Mouse (Mus musculus): Measurements from ENCODE around the gene Snx21. TPM values are rescaled to one million over a fixed set of nuclear protein-coding genes. Genes with fewer than 3 reads are reported as not detected.

The Snx21 gene
- total RNA-seq, 2 experiments from 2014 or later = 40.5 to 42.9 TPM

DNA sequence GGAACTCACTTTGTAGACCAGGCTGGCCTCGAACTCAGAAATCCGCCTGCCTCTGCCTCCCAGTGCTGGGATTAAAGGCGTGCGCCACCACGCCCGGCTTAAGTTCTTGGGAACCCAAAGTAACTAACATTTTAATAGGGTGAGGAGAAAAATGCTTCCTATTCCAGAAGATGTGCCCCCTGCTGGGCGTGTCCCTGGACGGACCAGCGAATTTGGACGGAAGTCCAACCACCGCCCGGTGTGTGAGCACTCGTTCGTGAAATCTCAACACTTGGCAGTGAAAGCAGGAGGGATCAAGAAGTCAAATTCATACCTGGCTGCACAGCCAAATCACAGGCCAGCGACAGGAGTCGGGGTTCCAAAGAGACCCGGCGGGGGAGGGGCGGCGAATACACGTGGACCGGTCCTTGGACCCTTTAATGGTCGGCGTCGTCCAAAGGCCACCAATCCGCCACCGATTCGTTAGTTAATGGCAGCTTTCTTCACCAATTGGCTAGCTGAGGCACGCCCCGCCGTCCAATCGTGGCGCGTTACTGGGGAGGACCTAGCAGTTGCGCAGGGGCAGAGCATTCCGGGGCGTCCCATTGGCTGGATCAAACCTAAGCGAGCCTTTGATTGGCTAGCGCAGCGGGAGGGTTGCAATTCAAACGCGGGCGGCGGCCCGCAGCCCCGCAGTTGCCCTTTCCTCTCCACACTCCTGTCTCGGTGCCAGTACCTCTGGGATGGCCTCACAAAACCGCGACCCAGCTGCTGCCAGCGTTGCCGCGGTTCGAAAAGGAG, 16.2 kb upstream of the Snx21 start, which contains the start of gene Ube2c:
Gene Ube2c, plus strand, starts transcription at position 641 of the 780 bp plus-strand sequence.
- DNase-seq (ENCODE audit: low spot score in 2 of 2) = peak; percentile 94

DNA sequence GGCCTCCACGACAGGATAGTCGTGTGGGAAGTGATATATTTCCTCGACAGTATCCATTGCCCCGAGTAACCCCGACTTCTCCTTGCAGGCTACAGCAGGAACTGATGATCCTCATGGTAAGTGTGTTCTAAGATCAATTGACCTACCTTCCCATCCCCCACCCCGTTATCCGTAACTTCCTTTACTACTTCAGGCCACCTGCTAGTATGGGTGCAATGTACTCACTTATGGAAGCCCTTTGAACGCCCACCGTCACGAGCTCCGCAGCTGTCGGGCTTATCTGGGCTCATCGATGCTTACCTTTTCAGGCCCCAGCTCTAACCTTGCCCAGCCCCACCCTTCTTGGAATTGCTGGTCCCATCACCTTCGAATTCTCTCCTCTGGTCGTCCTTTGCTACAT, 15.3 kb upstream of the Snx21 start:
- no peak for DNase-seq (ENCODE audit: low spot score in 2 of 2)

DNA sequence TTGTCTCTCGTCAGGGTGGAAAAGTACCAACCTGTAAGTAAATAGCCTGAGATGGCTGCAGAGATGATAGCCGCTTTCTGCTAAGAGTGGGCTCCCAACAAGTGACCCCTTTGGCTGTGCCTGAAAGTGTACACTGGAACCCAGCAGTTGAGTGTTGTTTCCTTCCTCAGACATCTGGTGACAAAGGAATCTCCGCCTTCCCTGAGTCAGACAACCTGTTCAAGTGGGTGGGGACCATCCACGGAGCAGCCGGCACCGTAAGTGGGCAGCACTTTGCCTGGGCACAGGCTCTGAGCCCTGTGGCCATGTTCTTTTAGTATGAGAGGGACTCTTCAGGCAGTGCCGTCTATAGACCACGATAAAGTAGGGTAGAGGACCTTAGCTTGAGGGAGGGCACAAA, 14.5 kb upstream of the Snx21 start:
- DNase-seq (ENCODE audit: low spot score in 2 of 2) = no peak

DNA sequence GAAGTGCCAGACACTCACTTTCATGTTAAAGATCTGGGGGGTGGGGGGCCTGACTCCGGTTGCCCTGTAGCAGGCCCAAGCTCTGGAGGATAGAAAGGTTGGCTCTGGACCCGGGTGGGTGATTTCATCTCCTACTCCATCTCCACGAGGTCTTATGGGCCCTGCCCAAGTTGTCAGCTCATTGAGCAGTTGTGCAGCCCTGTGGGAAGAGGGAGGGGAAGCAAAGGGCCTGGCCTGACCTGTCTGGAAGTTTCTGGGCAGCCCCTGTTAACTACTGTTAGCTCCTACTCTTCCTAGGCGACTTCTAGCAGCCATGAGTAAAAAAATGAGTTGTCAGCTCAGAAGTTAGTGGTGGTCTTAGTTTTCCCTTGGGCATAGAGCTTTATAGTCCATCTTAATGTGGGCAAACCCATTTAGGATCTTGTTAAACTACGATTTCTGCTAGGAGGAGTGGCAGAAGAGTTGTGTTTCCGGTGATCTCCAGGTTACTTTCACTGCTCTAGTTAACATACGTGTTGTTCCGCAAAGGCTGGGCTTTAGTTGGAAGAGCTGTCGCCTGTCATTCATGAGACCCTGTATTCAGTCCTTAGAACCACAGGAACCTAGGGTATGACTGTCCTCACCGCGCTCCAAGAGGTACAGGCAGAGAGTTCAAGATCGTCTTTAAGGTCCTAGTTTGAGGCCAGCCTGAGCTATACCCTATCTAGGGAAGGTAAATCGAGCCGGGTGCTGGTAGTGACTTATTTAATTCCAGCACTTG, 12.2 kb upstream of the Snx21 start:
- no peak for DNase-seq (ENCODE audit: low spot score in 2 of 2)

DNA sequence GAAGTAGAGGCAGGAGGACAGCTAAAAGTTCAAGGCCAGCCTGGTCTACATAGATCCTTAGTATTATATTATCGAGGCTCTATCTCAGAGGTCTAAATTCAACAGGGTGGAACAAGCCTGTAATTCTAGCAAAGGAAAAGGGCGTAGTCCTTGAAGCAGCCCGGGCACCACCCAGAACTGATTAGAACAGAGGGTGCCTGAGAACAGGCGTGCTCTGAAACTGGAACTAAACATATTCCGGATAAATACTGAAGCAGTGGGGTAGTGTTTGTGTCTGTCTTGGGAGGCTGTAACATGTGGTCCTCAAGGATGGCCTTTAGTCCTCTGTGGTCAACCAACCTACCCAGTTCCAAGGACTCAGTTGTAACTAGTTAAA, 11.6 kb upstream of the Snx21 start:
- DNase-seq (ENCODE audit: low spot score in 2 of 2) = no peak

DNA sequence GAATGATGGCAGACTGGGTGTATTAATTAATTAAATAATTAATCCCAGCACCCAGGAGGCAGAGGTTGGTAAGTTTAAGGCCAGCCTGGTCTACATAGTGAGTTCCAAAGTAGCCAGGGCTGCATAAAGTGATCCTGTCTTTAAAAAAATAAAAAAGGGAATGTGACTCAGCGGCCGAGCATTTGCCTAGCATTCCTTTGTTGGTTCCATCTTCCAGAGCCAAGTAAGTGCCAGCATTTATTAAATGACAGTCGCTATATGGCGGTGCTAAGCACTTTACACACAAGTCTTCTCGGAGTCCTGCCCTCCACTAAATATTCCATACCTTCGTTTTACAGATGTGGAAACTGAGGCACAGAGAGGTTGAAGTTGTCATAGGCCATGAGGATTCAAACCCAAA, 9.5 kb upstream of the Snx21 start:
- DNase-seq (ENCODE audit: low spot score in 2 of 2) = no peak

DNA sequence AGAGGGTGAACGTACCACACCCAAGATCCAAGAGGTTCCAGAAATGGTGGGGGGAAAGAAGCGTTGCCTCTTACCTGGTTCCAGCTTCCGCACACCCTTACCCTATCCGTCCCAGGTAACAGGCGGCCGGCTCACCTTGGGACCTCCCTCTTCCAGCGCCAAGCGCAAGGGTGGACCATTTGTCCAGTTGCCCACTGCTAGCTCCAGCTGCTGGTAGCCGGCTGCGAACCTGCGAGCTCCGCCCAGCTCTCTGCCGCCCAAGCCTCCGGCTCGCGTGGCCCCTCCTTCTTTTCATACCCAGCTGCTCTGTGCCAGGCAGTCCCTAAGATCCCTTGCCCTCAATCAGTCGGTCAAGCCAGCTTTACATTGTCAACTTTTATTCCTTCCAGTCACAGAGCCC, 8.8 kb upstream of the Snx21 start:
- no peak for DNase-seq (ENCODE audit: low spot score in 2 of 2)

DNA sequence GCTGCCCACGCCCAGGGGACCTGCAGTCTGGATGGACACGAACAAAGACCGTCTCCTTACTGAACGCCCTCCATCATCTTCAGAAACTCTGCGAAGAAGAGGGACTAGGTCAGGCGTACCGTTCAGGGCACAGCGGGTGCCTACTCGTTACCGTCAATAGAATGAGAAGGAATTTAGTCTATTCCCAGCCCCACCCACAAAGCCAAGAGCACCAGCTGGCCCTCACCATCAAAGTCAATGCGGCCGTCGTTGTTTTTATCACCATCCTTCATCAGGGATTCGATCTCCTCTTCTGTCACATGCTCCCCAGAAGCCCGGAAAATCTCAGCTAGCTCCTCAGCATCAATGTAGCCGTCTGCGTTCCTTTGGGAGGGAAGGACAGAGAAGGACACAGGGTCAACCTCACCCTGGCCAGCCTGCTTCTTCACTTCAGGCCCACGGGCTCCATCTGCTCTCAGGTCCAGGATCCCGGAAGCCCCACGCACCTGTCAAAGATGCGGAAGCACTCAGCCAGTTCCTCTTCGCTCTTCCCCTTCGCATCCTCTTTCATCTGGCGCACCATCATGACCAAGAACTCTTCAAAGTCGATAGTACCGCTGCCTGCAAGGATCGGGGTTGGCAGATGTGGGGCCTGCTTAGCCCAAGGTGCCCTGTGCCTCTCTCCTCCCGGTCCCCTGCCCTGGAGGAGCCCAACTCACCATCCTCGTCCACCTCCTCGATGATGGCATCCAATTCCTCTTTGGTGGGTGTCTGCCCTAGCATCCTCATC, 8.2 kb upstream of the Snx21 start:
- no peak for DNase-seq (ENCODE audit: low spot score in 2 of 2)

DNA sequence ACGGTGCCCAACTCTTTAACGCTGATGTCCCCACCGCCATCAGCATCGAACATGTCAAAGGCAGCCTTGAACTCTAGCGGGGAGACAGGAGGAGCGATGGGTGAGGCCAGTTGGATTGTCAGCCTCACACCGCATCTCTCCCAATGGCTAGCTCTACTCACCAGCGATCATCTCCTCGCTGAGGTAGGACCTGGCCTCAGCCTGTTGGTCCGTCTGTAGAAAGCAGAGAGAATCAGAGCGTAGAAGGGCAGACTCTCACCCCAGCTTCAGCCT, 7.7 kb upstream of the Snx21 start:
- DNase-seq (ENCODE audit: low spot score in 2 of 2) = no peak

DNA sequence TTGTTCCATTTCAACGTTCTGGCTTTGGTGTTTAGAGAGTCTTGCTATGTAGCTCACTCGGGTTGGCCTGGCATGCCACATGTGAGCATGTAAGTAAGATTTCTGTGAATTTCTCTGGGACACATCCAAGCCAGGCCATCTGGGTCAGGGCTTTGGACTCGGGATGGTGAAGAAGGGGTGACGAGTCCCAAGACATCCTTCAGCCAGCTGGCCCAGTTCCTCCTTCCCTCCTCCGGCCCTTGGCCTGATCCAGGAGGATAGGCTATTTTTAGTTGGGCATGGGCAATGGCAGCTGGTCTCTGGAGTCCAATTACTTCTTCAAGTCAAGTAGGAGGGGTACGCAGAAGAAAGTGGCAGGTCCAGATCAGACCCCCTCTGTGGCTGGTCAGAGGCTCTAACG, 6.8 kb upstream of the Snx21 start:
- no peak for DNase-seq (ENCODE audit: low spot score in 2 of 2)

DNA sequence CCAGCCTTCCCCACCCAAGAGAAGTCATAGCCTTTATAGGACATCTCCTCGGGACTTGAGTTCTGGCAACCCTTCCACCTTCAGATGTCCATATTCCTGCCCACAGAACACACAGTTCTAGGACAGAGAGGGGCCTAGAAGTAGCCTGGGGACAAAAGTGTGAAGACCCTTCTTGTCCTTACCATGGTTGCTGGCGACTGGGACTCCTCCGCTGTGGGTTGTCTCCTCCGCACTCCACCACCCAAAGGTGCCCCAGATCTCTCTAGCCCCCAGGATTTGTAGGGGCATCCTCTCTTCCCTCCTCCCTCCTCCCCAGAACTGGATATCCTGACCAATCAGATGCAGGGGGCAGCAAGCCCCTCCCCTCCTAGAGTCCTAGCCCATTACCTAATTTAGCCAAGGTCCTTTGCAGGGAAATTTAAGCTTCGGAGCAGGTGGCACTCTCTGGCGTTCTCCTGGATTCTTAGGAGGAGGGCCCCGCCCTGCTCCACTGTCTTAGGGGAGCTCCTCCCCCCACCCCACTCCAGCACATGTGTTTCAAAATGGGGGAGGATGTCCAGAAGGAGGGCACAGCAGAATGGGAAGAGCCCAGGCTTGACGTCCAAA, 6.0 kb upstream of the Snx21 start, which contains the start of gene Tnnc2:
Gene Tnnc2, minus strand, starts transcription at position 487 of the 606 bp plus-strand sequence.
- no peak for DNase-seq (ENCODE audit: low spot score in 2 of 2)

DNA sequence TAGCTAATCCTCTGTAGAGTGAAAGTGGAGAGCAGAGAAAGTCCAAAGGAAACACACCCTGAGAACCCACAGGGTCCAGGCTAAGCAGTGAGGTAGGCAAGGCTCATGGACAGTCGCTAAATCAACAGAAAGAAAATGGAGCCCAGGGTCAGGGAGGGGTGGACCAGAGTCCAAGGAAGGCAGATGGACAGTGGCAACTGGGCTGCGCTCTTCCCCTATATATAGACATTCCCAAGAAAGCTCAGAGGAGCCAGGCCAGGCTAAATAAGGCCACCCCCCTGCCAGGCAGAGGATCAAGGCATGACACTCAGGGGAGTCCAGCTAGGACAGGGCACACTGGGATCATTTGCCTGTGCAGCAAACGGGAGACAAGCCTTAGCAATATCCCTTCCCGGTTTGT, 3.7 kb upstream of the Snx21 start:
- no peak for DNase-seq (ENCODE audit: low spot score in 2 of 2)

DNA sequence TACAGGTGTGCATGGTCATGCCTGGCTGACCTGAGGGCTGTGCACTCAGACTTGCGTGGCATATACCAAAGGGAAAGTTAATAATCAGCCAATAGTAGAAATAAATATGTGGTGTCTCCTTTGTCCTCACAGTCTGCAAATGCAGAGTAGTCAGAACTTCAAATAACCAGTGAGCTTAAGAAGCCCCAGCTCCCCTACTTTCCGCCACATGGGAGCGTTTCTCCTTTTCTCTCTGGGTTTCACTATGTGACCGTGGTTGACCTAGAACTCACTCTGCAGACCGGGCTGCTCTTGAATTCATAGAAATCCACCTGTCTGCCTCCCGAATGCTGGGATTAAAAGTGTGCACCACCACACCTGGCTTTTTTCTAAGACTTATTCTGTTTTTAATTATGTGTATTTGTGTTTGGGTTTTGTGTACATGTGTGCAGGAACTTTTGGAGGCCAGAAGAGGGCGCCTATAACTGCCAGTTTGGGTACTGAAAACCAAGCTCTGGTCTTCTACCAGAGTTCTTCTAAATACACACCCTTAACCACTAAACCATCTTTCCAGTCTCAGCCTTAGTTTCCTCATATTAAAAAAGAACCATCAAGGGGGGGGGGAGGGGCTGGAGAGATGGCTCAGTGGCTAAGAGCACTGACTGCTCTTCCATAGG, 1.6 kb upstream of the Snx21 start:
- no peak for DNase-seq (ENCODE audit: low spot score in 2 of 2)

DNA sequence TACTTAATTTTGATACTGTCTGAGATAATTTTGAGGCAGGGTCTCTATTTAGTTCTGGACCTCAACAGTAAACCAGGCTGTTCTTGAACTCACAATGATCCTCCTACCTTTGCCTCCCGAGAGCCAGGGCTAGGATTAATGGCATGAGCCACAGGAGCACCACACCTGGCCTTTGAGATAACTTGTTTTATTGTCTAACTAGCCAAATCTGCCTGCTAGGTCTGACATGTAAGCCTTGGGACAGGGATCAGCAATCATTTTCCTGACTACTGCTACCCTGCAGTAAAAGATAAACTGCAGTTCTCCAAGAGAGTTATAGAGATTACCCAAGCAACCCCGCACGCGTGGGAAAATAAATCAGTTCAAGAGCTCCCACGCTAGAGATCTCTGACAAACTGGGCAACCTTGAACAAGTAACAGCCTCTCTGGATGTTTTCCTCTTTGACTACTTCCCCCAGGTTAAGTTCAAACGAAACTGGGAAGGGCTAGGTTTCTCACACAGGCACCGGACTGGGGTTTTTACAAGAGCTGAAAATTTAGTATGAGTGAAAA, 678 bp upstream of the Snx21 start:
- DNase-seq (ENCODE audit: low spot score in 2 of 2) = no peak

DNA sequence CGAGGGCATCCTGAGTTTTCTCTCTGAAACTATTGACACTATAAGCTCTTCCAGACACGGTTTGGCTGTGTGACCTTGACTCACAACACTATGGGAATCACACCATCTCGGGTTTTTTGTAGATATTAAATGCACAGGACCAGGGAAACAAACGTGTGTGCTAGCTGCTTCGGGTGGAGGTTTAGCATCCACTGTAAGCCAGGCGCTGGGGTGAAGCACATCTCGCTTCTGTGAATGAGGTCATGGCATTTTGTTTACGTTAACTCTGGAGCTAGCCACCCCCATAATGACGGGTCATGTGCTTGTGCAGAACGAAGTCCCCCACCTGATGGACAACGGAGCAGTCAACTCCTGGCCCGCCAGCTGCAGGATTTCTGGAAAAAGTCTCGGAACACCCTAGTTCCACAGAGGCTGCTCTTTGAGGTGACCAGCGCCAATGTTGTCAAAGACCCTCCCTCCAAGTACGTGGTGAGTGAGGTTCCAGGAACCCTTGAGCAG, 814 bp downstream of the Snx21 start:
- DNase-seq (ENCODE audit: low spot score in 2 of 2) = no peak

DNA sequence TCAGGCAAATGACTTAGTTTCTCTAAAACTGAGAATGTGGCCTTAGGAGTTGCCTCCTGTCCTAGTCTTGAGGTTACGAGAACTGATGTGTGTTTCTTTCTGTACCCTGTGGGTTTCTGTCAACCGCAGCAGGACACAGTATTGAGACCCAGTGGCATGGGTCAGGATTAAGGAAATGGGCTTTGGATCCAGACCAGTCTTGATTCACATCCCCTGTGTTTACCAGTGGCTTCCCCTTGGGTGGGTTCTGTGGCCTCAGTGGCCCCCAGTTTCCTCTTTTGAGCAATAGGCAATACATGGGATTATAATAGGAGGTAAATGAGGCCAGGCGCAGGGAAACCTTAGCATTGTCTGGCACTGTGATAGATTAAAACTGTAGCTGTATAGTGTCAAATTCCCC, 1.4 kb downstream of the Snx21 start:
- DNase-seq (ENCODE audit: low spot score in 2 of 2) = no peak

DNA sequence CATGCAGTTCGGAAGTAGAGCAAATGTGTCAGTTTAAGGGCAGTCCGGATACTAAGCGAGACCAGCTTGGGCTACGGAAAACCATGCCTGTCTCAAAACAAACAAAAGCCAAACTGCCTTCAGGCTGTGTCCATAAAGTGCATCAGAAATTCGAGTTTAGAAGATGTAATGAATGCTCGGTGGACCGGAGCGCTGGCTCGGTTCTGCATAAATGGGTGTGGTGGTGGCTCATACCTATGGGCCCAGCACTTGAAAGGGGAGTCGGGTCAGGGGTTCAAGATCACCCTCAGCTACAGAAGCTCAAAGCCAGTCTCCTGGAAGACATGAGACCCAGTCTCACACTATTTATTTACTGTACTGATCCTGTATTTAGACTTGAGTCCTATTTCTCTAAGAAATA, 2.2 kb downstream of the Snx21 start:
- no peak for DNase-seq (ENCODE audit: low spot score in 2 of 2)

DNA sequence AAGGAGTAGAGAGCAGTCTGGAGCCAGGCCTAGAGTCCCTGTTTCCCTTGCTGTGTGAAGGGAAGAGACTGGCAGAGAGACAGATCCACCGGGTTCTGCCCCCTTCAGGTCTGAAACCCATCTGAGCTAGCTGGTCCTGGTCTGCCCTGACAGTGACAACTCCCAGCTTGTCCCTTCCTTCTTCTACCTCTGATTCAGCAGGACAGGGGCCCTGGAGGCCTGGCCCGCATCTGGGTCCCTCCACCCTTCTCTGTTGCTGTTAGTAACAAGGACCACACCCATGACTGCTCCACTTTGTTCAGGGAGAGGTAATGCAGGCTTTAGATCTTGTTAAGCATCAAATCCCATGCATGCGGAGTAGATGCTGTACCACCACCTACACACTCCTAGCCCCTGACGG, 2.8 kb downstream of the Snx21 start:
- no peak for DNase-seq (ENCODE audit: low spot score in 2 of 2)

DNA sequence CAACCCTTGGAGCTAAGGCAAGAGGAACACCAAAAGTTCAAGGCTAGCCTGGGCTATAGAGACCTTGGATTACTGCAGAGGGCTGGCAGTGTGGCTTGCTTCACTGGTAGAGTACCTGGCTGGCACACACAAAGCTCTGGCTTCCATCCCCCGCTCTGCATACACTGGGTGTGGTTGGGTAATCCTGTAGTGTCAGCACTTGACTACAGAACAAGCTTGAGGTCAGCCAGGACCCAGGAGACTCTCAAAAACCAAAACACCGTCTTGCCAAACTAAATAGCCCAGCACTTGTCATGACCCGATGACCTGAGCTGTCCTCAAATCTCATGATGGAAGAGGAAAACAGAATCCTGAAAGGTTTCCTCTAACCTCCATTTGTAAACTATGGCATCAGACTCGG, 4.8 kb downstream of the Snx21 start:
- DNase-seq (ENCODE audit: low spot score in 2 of 2) = no peak

DNA sequence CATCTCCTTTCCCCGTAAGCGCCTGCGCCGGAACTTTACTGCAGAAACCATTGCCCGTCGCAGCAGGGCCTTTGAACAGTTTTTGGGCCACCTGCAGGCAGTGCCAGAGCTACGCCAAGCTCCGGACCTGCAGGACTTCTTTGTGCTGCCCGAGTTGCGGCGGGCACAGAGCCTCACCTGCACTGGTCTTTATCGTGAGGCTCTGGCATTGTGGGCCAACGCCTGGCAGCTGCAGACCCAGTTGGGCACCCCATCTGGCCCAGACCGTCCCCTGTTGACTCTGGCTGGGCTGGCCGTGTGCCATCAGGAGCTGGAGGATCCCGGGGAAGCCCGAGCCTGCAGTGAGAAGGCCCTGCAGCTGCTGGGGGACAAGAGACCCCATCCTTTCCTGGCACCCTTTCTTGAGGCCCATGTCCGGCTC, 6.2 kb downstream of the Snx21 start:
- no peak for DNase-seq (ENCODE audit: low spot score in 2 of 2)
